Mouse (Mus musculus): ENCODE results near the gene Cxcl9.

Cxcl9 gene

GRCm38 (mm10) chr5:92278942-92279537 is 48.8 kb downstream of the Cxcl9 start:
- DNase-seq (ENCODE audit: low spot score in 2 of 2) = no peak

- peak; percentile 48 to 63 for DNase-seq (ENCODE audit: low spot score in 2 of 2)
Measured at GRCm38 (mm10) chr5:92277437-92278394, 50.2 kb downstream of the Cxcl9 start, which contains the start of gene Naaa. Gene Naaa, minus strand, starts transcription at chr5:92278170.

Measured in thymus, postnatal 10 days (tissue).